ENCODE assay signal across 22 mouse cellular contexts in genomic region chr10:127710331-127710730, GRCm38 (mm10). TPM values are rescaled to one million over a fixed set of nuclear protein-coding genes. Genes with fewer than 3 reads are reported as not detected.
"Had no signal": no experiment of that assay in that cellular context is flagged by ENCODE, and none has a peak within 500 bp of the region (broad histone marks: within the 10 kb centered on the region; RNA-seq: fewer than 3 reads in every experiment).

No protein-coding gene starts in this region.

- H3K36me3 ChIP-seq: lung, embryonic 15.5 days; midbrain, embryonic 13.5 days; midbrain, embryonic 15.5 days; neural tube, embryonic 12.5 days; stomach, embryonic 15.5 days had no signal

- H3K4me1 ChIP-seq: midbrain, embryonic 13.5 days; midbrain, embryonic 15.5 days; neural tube, embryonic 12.5 days; stomach, embryonic 15.5 days had no signal

- ATAC-seq: lung, postnatal 0 days; midbrain, embryonic 13.5 days; midbrain, embryonic 15.5 days had no signal

- H3K9me3 ChIP-seq: lung, embryonic 15.5 days; megakaryocyte, embryonic 14.5 days; midbrain, embryonic 13.5 days; midbrain, embryonic 15.5 days; neural tube, embryonic 12.5 days; stomach, embryonic 15.5 days had no signal

- H3K4me2 ChIP-seq: lung, embryonic 15.5 days; midbrain, embryonic 11.5 days; midbrain, embryonic 13.5 days; midbrain, embryonic 15.5 days; neural tube, embryonic 12.5 days; stomach, embryonic 15.5 days had no signal

- H3K4me3 ChIP-seq: lung, embryonic 15.5 days; megakaryocyte, embryonic 14.5 days; midbrain, embryonic 13.5 days; midbrain, embryonic 15.5 days; neural tube, embryonic 12.5 days; stomach, embryonic 15.5 days had no signal

- H3K27ac ChIP-seq: lung, embryonic 15.5 days; macrophage; midbrain, embryonic 13.5 days; midbrain, embryonic 15.5 days; neural tube, embryonic 12.5 days; stomach, embryonic 15.5 days; stomach, postnatal 0 days had no signal

- H3K9ac ChIP-seq: lung, embryonic 15.5 days; midbrain, embryonic 13.5 days; midbrain, embryonic 15.5 days; neural tube, embryonic 12.5 days; stomach, embryonic 15.5 days had no signal

- DNase-seq: lung, adult 2 months; lung, postnatal 14 days; lung, postnatal 36 days; right cerebral cortex, postnatal 14 days; thymus, adult 2 months; thymus, postnatal 25 days; thymus, postnatal 4 days had no signal

- H3K27me3 ChIP-seq: lung, embryonic 15.5 days; midbrain, embryonic 13.5 days; midbrain, embryonic 15.5 days; neural tube, embryonic 12.5 days; stomach, embryonic 15.5 days had no signal

RNA-seq across cellular contexts. Expression of gene Myo1a, which starts 5.4 kb away (rescaled TPM):
- total RNA-seq: monocyte, adult 5-6 weeks had no signal
- polyA plus RNA-seq: macrophage had no signal

RNA-seq across cellular contexts. Expression of gene Tac2, which starts 13.9 kb away (rescaled TPM):
- total RNA-seq: monocyte, adult 5-6 weeks; neutrophil, adult 5-6 weeks had no signal
- polyA plus RNA-seq: lung, adult 2 months; lung, embryonic 15.5 days; lung, postnatal 0 days; macrophage; midbrain, embryonic 11.5 days; midbrain, embryonic 13.5 days; midbrain, embryonic 15.5 days; testis, adult 2 months; urinary bladder, adult 2 months had no signal

RNA-seq across cellular contexts. Expression of gene Gpr182, which starts 41.2 kb away (rescaled TPM):
- total RNA-seq: megakaryocyte progenitor cell, adult 5-6 weeks; monocyte, adult 5-6 weeks had no signal
